Mouse (Mus musculus): ENCODE measurements at regions not wholly inside any gene's neighbourhood (a gene's known extent, or its start where the extent isn't known, plus 50 kb on each side); places are given as distances from the start of the nearest gene placed in this dataset.

DNA sequence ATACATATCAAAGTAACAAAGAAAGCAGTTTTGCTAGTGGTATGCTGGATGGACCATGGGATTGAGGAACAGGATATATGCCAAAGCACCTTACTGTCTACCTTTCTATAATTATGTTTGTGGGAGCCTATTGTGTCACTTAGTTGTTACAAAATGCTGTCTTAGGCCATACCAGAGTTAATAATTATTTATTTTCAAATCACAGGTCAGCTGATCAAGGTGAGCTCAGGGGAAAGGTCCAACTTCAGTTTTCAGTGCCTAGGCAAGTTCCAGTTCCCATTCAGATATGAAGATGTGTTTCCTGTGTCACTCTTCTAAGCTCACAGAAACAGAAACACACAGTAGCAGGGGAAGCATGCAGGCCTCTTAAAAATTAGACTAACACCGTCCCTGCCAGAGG is 75.5 kb upstream of the Ell2 start:
- ATAC-seq (ENCODE audit: poor library complexity, severe bottlenecking), result no peak

DNA sequence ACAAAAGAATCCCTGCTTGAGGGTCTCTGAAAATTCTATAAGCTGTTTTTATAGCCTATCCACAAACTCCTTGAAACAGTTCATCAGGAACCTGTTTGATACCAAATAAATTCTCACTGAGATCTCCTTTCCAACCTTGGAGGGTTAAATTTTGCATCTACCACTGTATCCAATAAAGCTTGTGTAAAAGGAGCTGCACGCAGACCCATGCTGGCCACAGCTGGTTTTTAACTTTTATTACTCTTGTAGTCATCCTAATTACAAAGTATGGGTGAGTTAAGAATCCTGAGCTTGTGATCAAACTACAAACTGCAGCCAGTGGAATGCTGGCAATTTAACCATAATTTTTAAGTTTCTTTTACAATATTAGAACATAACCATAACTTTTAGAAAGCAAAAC is 59.0 kb upstream of the Ell2 start:
- no peak for ATAC-seq (ENCODE audit: poor library complexity, severe bottlenecking)

DNA sequence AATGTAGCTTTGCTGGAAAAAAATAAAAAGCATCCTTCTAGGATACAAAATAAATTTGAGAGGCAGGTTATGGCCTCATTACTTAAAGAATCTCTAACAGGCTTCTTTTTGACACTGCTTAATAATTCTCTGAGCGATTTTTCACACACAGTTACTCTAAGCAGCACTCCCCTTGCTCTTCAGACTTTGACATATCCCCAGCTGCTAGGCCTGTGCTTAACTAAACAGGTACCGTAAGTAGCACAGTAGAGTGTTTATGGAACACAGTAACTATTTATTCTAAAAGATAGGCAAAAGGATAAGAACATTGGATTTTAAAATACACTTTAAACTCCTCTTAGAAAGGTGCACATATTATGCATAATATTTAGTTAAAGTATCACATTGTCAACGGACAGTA is 54.6 kb upstream of the Ell2 start:
- ATAC-seq (ENCODE audit: poor library complexity, severe bottlenecking), result no peak

DNA sequence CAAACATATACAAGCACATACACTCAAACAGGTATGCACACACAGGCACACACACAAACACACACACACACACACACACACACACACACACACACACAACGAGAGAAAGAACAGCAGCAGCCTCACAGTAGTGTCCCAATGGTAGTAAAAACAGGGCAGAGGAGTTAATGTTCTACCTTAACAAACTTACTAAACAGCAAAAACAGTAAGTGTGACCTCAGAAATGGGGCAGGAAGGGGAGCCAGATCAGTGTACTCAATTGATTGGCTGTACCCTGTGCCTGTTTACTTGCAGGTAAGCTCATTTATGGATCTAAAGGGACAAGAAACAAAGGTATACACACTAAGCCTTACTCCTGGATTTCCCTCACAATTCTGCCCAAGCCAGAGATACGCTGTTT is 53.6 kb upstream of the Ell2 start:
- ATAC-seq (ENCODE audit: poor library complexity, severe bottlenecking), result no peak
